Mouse (Mus musculus): Measurements from ENCODE around the gene Wasl. TPM values are rescaled to one million over a fixed set of nuclear protein-coding genes. Genes with fewer than 3 reads are reported as not detected.

The Wasl gene
- polyA plus RNA-seq (2012; rRNA removed) = 27.5 and 27.9 TPM in 2 replicates

GRCm38 (mm10) chr6:24664867-24665458, at the start of gene Wasl:
TSS of gene Wasl (minus strand) at chr6:24665009.

GRCm38 (mm10) chr6:24597500-24597899, 67.3 kb downstream of the Wasl start, which contains the start of gene Lmod2:
TSS of gene Lmod2 (plus strand) at chr6:24597762.

Other genes with a start within 250 kb of the Wasl start
- 0.95 and 1.3 TPM in 2 replicates for gene Iqub, start 149.9 kb downstream of the Wasl start, polyA plus RNA-seq (2012; rRNA removed)
- 49.8 and 53.8 TPM in 2 replicates for gene Ndufa5, start 137.0 kb downstream of the Wasl start, polyA plus RNA-seq (2012; rRNA removed)
- gene Asb15, start 136.9 kb downstream of the Wasl start, polyA plus RNA-seq (2012; rRNA removed) = 0.04 and 0.05 TPM in 2 replicates
- 0.53 TPM in 1 of 2 replicates, not detected in the other for gene Lmod2, start 67.2 kb downstream of the Wasl start, polyA plus RNA-seq (2012; rRNA removed)
- gene Hyal6, start 68.2 kb upstream of the Wasl start, polyA plus RNA-seq (2012; rRNA removed) = not detected in 2 replicates
- gene Hyal4, start 83.3 kb upstream of the Wasl start, polyA plus RNA-seq (2012; rRNA removed) = not detected in 2 replicates
- gene Spam1, start 126.2 kb upstream of the Wasl start, polyA plus RNA-seq (2012; rRNA removed) = not detected in 2 replicates
- gene Hyal5, start 193.0 kb upstream of the Wasl start, polyA plus RNA-seq (2012; rRNA removed) = not detected in 2 replicates

All from central nervous system, embryonic 14 days (tissue).